Mouse (Mus musculus) left cerebral cortex, adult 9 months (tissue): Measurements from ENCODE around the gene Med18.
"Not testable (repeated sequence)": the region's sequence is repeated elsewhere in the genome, so short reads cannot be mapped to it uniquely, and the experiment has no call there.

Source experiments
- DNase-seq, 2 experiments: peaks; one replicate each; pipeline ENCODE4 v3.0.0; 2022; ENCODE audit warnings: low spot score in 2 of 2

Med18 gene

GRCm38 (mm10) chr4:132482956-132483608, 19.4 kb upstream of the Med18 start:
- no peak for DNase-seq

- not testable (repeated sequence) for DNase-seq
Measured at GRCm38 (mm10) chr4:132482104-132482503, 18.4 kb upstream of the Med18 start.

GRCm38 (mm10) chr4:132477833-132478232, 14.1 kb upstream of the Med18 start:
- DNase-seq: no peak

- DNase-seq: no peak
Measured at GRCm38 (mm10) chr4:132475895-132476878, 12.5 kb upstream of the Med18 start.

- peak in 1 of 2 experiments; percentile 16 for DNase-seq
Measured at GRCm38 (mm10) chr4:132474631-132475030, 10.9 kb upstream of the Med18 start.

- no peak for DNase-seq
Measured at GRCm38 (mm10) chr4:132473411-132473810, 9.7 kb upstream of the Med18 start.

- no peak for DNase-seq
Measured at GRCm38 (mm10) chr4:132469873-132470272, 6.2 kb upstream of the Med18 start.

GRCm38 (mm10) chr4:132464255-132464613, 513 bp upstream of the Med18 start:
- no peak for DNase-seq

- DNase-seq: no peak
Measured at GRCm38 (mm10) chr4:132462836-132463235, 885 bp downstream of the Med18 start.

- no peak for DNase-seq
Measured at GRCm38 (mm10) chr4:132460225-132460624, 3.5 kb downstream of the Med18 start.

- no peak for DNase-seq
Measured at GRCm38 (mm10) chr4:132455561-132455960, 8.2 kb downstream of the Med18 start.

- no peak for DNase-seq
Measured at GRCm38 (mm10) chr4:132455146-132455545, 8.6 kb downstream of the Med18 start.

- no peak for DNase-seq
Measured at GRCm38 (mm10) chr4:132454216-132454615, 9.5 kb downstream of the Med18 start.

- DNase-seq: no peak
Measured at GRCm38 (mm10) chr4:132449778-132450177, 13.9 kb downstream of the Med18 start.

GRCm38 (mm10) chr4:132446105-132446504, 17.6 kb downstream of the Med18 start:
- no peak for DNase-seq

GRCm38 (mm10) chr4:132444516-132444915, 19.2 kb downstream of the Med18 start:
- DNase-seq: no peak

GRCm38 (mm10) chr4:132437857-132438256, 25.9 kb downstream of the Med18 start:
- no peak for DNase-seq

GRCm38 (mm10) chr4:132432717-132433372, 30.9 kb downstream of the Med18 start:
- DNase-seq: no peak

- DNase-seq: no peak
Measured at GRCm38 (mm10) chr4:132428022-132428542, 35.6 kb downstream of the Med18 start.

- DNase-seq: no peak
Measured at GRCm38 (mm10) chr4:132427493-132427892, 36.2 kb downstream of the Med18 start.

GRCm38 (mm10) chr4:132426021-132426420, 37.7 kb downstream of the Med18 start:
- no peak for DNase-seq

GRCm38 (mm10) chr4:132424765-132425164, 39.0 kb downstream of the Med18 start:
- no peak for DNase-seq
